Mouse (Mus musculus): ENCODE data around the gene Serpina10.
"Not testable (repeated sequence)": the region's sequence is repeated elsewhere in the genome, so short reads cannot be mapped to it uniquely, and the experiment has no call there.

The Serpina10 gene

DNA sequence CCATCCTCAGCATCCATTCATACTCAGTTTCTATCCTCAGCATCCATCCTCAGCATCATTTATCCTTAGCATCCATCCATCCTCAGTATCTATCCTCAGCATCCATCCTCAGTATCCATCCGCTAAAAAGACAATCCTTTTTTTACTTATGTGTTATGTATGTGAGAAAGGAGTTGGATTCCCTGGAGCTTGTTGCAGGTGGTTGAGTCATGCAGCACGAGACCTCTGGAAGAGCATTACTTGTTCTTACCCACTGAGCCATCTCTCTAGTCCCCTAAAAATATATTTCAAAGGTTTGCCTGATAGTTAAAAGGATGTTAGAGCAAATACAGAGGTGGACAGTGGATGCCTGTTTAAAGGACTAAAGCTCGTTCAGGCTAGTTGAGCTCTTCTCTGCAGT, 29.4 kb downstream of the Serpina10 start:
- no peak for DNase-seq

DNA sequence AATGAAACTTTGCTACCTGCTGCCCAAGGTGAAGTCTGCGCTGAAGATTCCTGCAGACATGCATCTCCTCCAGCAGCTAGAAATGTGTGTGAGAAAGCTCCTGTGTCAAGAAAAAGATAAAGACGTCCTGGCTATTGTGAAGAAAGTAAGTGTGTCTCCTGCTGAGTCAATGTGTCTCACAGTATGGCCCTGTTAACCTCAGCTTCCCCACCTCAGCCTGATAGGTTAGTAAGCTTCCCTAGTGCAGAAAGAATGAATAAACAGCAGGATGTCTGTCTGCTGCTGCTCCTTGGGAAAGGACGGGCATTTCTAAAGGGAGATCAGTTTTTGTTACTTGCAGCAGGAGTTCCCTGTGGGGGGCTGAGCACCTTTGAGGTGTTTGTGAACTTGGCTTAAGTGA, 30.9 kb downstream of the Serpina10 start:
- DNase-seq = no peak

GRCm38 (mm10) chr12:103598411-103598810, 32.8 kb downstream of the Serpina10 start:
- DNase-seq = no peak

GRCm38 (mm10) chr12:103583771-103584170, 47.5 kb downstream of the Serpina10 start:
- DNase-seq = peak; percentile 12

GRCm38 (mm10) chr12:103578148-103578547, 53.1 kb downstream of the Serpina10 start:
- DNase-seq = not testable (repeated sequence)

DNA sequence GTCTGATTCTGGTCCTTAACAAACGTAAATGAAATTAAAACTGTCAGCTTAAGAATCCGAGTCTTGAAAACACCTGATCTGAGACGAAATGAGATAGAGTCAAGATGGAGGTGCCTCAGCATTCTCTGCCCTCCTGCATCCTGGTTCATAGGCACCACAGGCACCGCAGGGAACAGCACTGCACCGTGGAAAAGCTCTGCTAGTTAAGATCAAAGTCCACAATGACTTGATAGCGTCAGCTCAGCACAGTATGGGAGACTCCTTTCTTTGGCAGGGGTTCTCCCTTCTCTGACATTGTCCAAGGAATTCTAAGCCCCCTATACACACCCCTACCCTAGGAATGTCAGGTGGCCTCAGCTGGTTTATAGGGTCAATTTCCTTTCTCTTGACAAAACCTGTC, 61.6 kb downstream of the Serpina10 start:
- DNase-seq = no peak

GRCm38 (mm10) chr12:103567129-103567528, 64.1 kb downstream of the Serpina10 start:
- DNase-seq = no peak

DNA sequence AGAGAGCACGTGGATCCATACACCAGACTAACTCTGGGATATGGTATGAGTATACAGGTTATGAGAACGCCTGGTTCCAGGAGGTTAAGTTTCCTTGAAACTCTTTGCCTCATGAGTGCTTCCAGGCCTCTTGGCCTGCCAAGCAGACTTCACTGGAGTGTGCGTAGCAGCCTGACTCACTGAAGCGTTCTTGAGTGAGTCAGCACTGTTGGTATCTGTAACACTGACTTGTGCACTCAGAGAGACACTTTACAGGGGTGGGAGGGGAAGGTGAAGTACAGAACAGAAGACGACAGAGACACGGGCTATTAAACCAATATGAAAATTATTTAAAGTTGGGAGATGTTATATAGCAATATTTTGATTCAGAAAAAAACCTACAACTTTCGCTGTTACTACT, 66.1 kb downstream of the Serpina10 start:
- no peak for DNase-seq

Data from cerebellum, adult 9-11 months (tissue).